22 mouse cellular contexts compared by ENCODE assay signal in genomic region chr2:69247081-69247480, GRCm38 (mm10). TPM values are rescaled to one million over a fixed set of nuclear protein-coding genes. Genes with fewer than 3 reads are reported as not detected.
A peak's percentile ranks its signal among the peaks of the same experiment; 100 is the strongest.
DNase-seq lines count a peak whose midpoint lies in the region; TF ChIP-seq lines count a peak whose summit lies in the region.
"Had no signal": no experiment of that assay in that cellular context is flagged by ENCODE, and none has a peak within 500 bp of the region (broad histone marks: within the 10 kb centered on the region; RNA-seq: fewer than 3 reads in every experiment).

No protein-coding gene starts in this region.

- dilution Hi-C loops in CH12.LX (cut with MboI; ENCODE audit: extremely low pct_ligation_motif_present, extremely low pct_unique_long_range_greater_than_20kb, low sequenced_read_pairs), result no loop called here

- H3K9me3 ChIP-seq in CH12.LX (replicated peaks; ENCODE audit: low read length) (no peaks in the 10 kb centered on the region), ES-E14 (ENCODE audit: control insufficient read depth, insufficient read depth, low read depth, low read length) (no peaks in the 10 kb centered on the region)
- H3K9me3 ChIP-seq: G1E had no signal

- H3K4me3 ChIP-seq in CH12.LX (replicated peaks in 1 of 3; ENCODE audit: low read depth in 2 of 3, low read length in 2 of 3, poor library complexity in 1 of 3), result no peak overlapping the region
- H3K4me3 ChIP-seq in ES-E14 (ENCODE audit: insufficient read depth in 1 of 2, low read depth in 1 of 2, low read length in 2 of 2, poor library complexity in 1 of 2, severe bottlenecking in 1 of 2), result no peak overlapping the region

- in situ Hi-C loops in CH12.LX (cut with MboI; ENCODE audit: low pct_ligation_motif_present, low pct_unique_long_range_greater_than_20kb, low sequenced_read_pairs) (no loop called here), ES-E14 (cut with MboI; ENCODE audit: low sequenced_read_pairs in 2 of 2, unreplicated experiment in 2 of 2) (no loop called here)

- H3K36me3 ChIP-seq in CH12.LX (replicated peaks in 1 of 2; ENCODE audit: control insufficient read depth in 1 of 2, insufficient read depth in 1 of 2, low read length in 1 of 2), result no peaks in the 10 kb centered on the region
- H3K36me3 ChIP-seq in ES-E14 (ENCODE audit: control insufficient read depth, insufficient read depth, low read length, poor library complexity, severe bottlenecking), result no peaks in the 10 kb centered on the region
- H3K36me3 ChIP-seq: G1E had no signal

- no peak overlapping the region for H3K9ac ChIP-seq in CH12.LX (ENCODE audit: insufficient read depth, low read depth)
- no peak overlapping the region for H3K9ac ChIP-seq in ES-E14 (ENCODE audit: insufficient read depth, low read depth, low read length, poor library complexity, severe bottlenecking)

- H3K79me2 ChIP-seq in CH12.LX (replicated peaks; ENCODE audit: control insufficient read depth, extremely low read depth, insufficient read depth, poor library complexity, severe bottlenecking), result no peaks in the 10 kb centered on the region

- no peak for TF ChIP-seq RAD21 in CH12.LX (IDR thresholded peaks at IDR 0.05; ENCODE audit: low read depth, low read length)

- no peak for TF ChIP-seq CTCF in CH12.LX (conservative IDR thresholded peaks at IDR 0.05 in 1 of 2, IDR thresholded peaks at IDR 0.05 in 1 of 2; ENCODE audit: low read depth in 2 of 2, low read length in 2 of 2)

- H3K4me2 ChIP-seq in CH12.LX (ENCODE audit: insufficient read depth, low read depth, poor library complexity, severe bottlenecking), result no peak overlapping the region

- no peak for DNase-seq in CH12.LX (ENCODE audit: extremely low read depth)
- no peak for DNase-seq in ES-E14 (ENCODE audit: low read depth, low spot score)
- DNase-seq in gastrocnemius, postnatal 10 days, result no peak
- DNase-seq in kidney, postnatal 25 days, result no peak
- DNase-seq: adrenal gland, adult 2 months; adrenal gland, adult 8-10 months; adrenal gland, postnatal 10 days; adrenal gland, postnatal 14 days; adrenal gland, postnatal 25 days; adrenal gland, postnatal 36 days; B cell, adult 2 months; cerebellum, adult 11 months; cerebellum, adult 11-12 months; cerebellum, adult 18-20 months; cerebellum, adult 2 months; cerebellum, adult 8-10 months had no signal

- H3K4me1 ChIP-seq in CH12.LX (ENCODE audit: control insufficient read depth in 1 of 2, insufficient read depth in 2 of 2), result 0 out of 4 replicates have a peak, but pooled peaks cover 0 to 2% of the 10 kb centered on the region in 2 experiments
- H3K4me1 ChIP-seq in ES-E14 (ENCODE audit: control insufficient read depth in 2 of 2, insufficient read depth in 2 of 2, low read length in 2 of 2, poor library complexity in 1 of 2), result no peaks in the 10 kb centered on the region

- no peak for TF ChIP-seq POLR2A in CH12.LX (IDR thresholded peaks at IDR 0.05; ENCODE audit: low read depth, low read length)

- no peak for TF ChIP-seq EP300 in CH12.LX (IDR thresholded peaks at IDR 0.05; ENCODE audit: low read length)

- no peak overlapping the region for H3K27ac ChIP-seq in CH12.LX (ENCODE audit: insufficient read depth, low read depth)
- no peak overlapping the region for H3K27ac ChIP-seq in ES-E14 (ENCODE audit: insufficient read depth, low read depth, low read length, poor library complexity, severe bottlenecking)

- H3K27me3 ChIP-seq in CH12.LX (replicated peaks), result no peaks in the 10 kb centered on the region
- H3K27me3 ChIP-seq: Patski had no signal

TF ChIP-seq in CH12.LX, 34 proteins besides CTCF, POLR2A, EP300 and RAD21:
- TF ChIP-seq SMC3 (IDR thresholded peaks at IDR 0.05; ENCODE audit: low read depth, low read length) (no peak), MAFK (IDR thresholded peaks at IDR 0.05; ENCODE audit: insufficient replicate concordance, low read length) (peak; percentile 74)

TF ChIP-seq in ES-E14, 5 proteins besides CTCF, POLR2A, EP300 and RAD21:
- no peak for TF ChIP-seq HCFC1 (IDR thresholded peaks at IDR 0.05; ENCODE audit: borderline replicate concordance, insufficient read depth, low read length)
- peak; percentile 50 for TF ChIP-seq MAFK (IDR thresholded peaks at IDR 0.05; ENCODE audit: insufficient read depth, low read depth, low read length)
- no peak for TF ChIP-seq CHD2 (IDR thresholded peaks at IDR 0.05; ENCODE audit: low read depth, low read length)
- no peak for TF ChIP-seq ZC3H11A (IDR thresholded peaks at IDR 0.05; ENCODE audit: borderline replicate concordance, low read depth, low read length)
- no peak for TF ChIP-seq ZNF384 (IDR thresholded peaks at IDR 0.05; ENCODE audit: low read depth, low read length)

RNA-seq across cellular contexts. Expression of gene G6pc2, which starts 36.2 kb away (rescaled TPM):
- total RNA-seq in CH12.LX (2012; rRNA removed) (not detected in 2 replicates), CH12.LX (2014; rRNA removed) (not detected in 2 replicates), ES-E14 (2012; rRNA removed) (0.27 and 0.53 TPM in 2 replicates)
- not detected in 2 replicates for polyA plus RNA-seq in CH12.LX (2012; ENCODE audit: insufficient read length, low read depth)
- not detected for total RNA-seq in gastrocnemius, postnatal 10 days (2021)
- total RNA-seq: adrenal gland, adult 18-20 months; adrenal gland, adult 2 months; adrenal gland, adult 8-10 months; adrenal gland, postnatal 10 days; adrenal gland, postnatal 14 days; adrenal gland, postnatal 25 days; adrenal gland, postnatal 36 days; G1E; MEL had no signal
- polyA plus RNA-seq: activated CD4-positive, CD25-positive, alpha-beta regulatory T cell, adult 4 months; adrenal gland, adult 2 months; C2C12; cerebellum, adult 2 months; G1E had no signal

RNA-seq across cellular contexts. Expression of gene Spc25, which starts 41.1 kb away (rescaled TPM):
- 31.7 and 34.3 TPM in 2 replicates for total RNA-seq in CH12.LX (2012; rRNA removed)
- 67.2 and 73.8 TPM in 2 replicates for total RNA-seq in CH12.LX (2014; rRNA removed)
- polyA plus RNA-seq in CH12.LX (2012; ENCODE audit: insufficient read length, low read depth), result 47.2 and 50.0 TPM in 2 replicates
- 43.2 and 64.6 TPM in 2 replicates for total RNA-seq in ES-E14 (2012; rRNA removed)
- 1 to 10 TPM; 8.5 to 9.9 TPM for total RNA-seq in gastrocnemius, postnatal 10 days (2021)
